Mouse (Mus musculus): ENCODE measurements at regions not wholly inside any gene's neighbourhood (a gene's known extent, or its start where the extent isn't known, plus 50 kb on each side); places are given as distances from the start of the nearest gene placed in this dataset.

- no peak for DNase-seq (ENCODE audit: low spot score in 2 of 2)
These were observed 538.5 kb upstream of the Zic4 start for GRCm38 (mm10) chr9:90823574-90824280.

- DNase-seq (ENCODE audit: low spot score in 2 of 2) = no peak
These were observed 534.7 kb upstream of the Zic4 start for GRCm38 (mm10) chr9:90827474-90827873.

- DNase-seq (ENCODE audit: low spot score in 2 of 2) = no peak
These were observed 533.5 kb upstream of the Zic4 start for GRCm38 (mm10) chr9:90828701-90829100.

GRCm38 (mm10) chr9:90830704-90831103 is 531.5 kb upstream of the Zic4 start:
- no peak for DNase-seq (ENCODE audit: low spot score in 2 of 2)

GRCm38 (mm10) chr9:90833743-90834539 is 528.3 kb upstream of the Zic4 start:
- no peak for DNase-seq (ENCODE audit: low spot score in 2 of 2)

GRCm38 (mm10) chr9:90838184-90838926 is 523.9 kb upstream of the Zic4 start:
- no peak for DNase-seq (ENCODE audit: low spot score in 2 of 2)

GRCm38 (mm10) chr9:90851044-90851443 is 511.2 kb upstream of the Zic4 start:
- DNase-seq (ENCODE audit: low spot score in 2 of 2) = no peak

- no peak for DNase-seq (ENCODE audit: low spot score in 2 of 2)
These were observed 490.6 kb upstream of the Zic4 start for GRCm38 (mm10) chr9:90871636-90872035.

- no peak for DNase-seq (ENCODE audit: low spot score in 2 of 2)
These were observed 477.7 kb upstream of the Zic4 start for GRCm38 (mm10) chr9:90884467-90884866.

- DNase-seq (ENCODE audit: low spot score in 2 of 2) = no peak
These were observed 474.8 kb upstream of the Zic4 start for GRCm38 (mm10) chr9:90887405-90887804.

GRCm38 (mm10) chr9:90890801-90891200 is 471.4 kb upstream of the Zic4 start:
- no peak for DNase-seq (ENCODE audit: low spot score in 2 of 2)

GRCm38 (mm10) chr9:90892816-90893215 is 469.4 kb upstream of the Zic4 start:
- DNase-seq (ENCODE audit: low spot score in 2 of 2) = no peak

GRCm38 (mm10) chr9:90903557-90903956 is 458.7 kb upstream of the Zic4 start:
- DNase-seq (ENCODE audit: low spot score in 2 of 2) = no peak

- no peak for DNase-seq (ENCODE audit: low spot score in 2 of 2)
These were observed 456.1 kb upstream of the Zic4 start for GRCm38 (mm10) chr9:90906106-90906505.

- no peak for DNase-seq (ENCODE audit: low spot score in 2 of 2)
These were observed 455.5 kb upstream of the Zic4 start for GRCm38 (mm10) chr9:90906684-90907083.

GRCm38 (mm10) chr9:90954613-90955012 is 407.6 kb upstream of the Zic4 start:
- no peak for DNase-seq (ENCODE audit: low spot score in 2 of 2)

GRCm38 (mm10) chr9:90961436-90961835 is 400.8 kb upstream of the Zic4 start:
- DNase-seq (ENCODE audit: low spot score in 2 of 2) = no peak

GRCm38 (mm10) chr9:90964043-90964442 is 398.2 kb upstream of the Zic4 start:
- no peak for DNase-seq (ENCODE audit: low spot score in 2 of 2)

GRCm38 (mm10) chr9:90978730-90979129 is 383.5 kb upstream of the Zic4 start:
- no peak for DNase-seq (ENCODE audit: low spot score in 2 of 2)

- DNase-seq (ENCODE audit: low spot score in 2 of 2) = no peak
These were observed 382.0 kb upstream of the Zic4 start for GRCm38 (mm10) chr9:90980023-90980802.

GRCm38 (mm10) chr9:90999178-90999577 is 363.0 kb upstream of the Zic4 start:
- no peak for DNase-seq (ENCODE audit: low spot score in 2 of 2)
